Mouse (Mus musculus) liver, adult 2 months (tissue): ENCODE measurements around the gene Dgkg. TPM values are rescaled to one million over a fixed set of nuclear protein-coding genes. Genes with fewer than 3 reads are reported as not detected.

ENCODE experiments used
- DNase-seq: peaks from one replicate; pipeline ENCODE4 v3.0.0-alpha.2; 2011; ENCODE audit warnings: low read depth, low spot score; ENCODE audit errors: extremely low read depth
- H3K27ac ChIP-seq: fragments of 200-500 bp; replicated peaks from 2 replicates; pipeline ENCODE4 v1.5.1; 2012; ENCODE audit warnings: low read depth, mild to moderate bottlenecking, control low read depth, inconsistent platforms, low read length; ENCODE audit not compliant: insufficient read depth
- H3K27me3 ChIP-seq: fragments of 200-500 bp; 2 replicates; pipeline ENCODE4 v1.6.1; 2012; ENCODE audit warnings: mild to moderate bottlenecking, moderate library complexity, low read length, inconsistent platforms; ENCODE audit not compliant: control insufficient read depth, insufficient read depth
- H3K36me3 ChIP-seq: fragments of 200-500 bp; 2 replicates; pipeline ENCODE4 v1.6.1; 2012; ENCODE audit warnings: low read length, inconsistent platforms; ENCODE audit not compliant: control insufficient read depth, insufficient read depth
- H3K4me1 ChIP-seq: fragments of 200-500 bp; 2 replicates; pipeline ENCODE4 v1.6.1; 2011; ENCODE audit warnings: low read length; ENCODE audit not compliant: control insufficient read depth, insufficient read depth
- H3K4me3 ChIP-seq: fragments of 200-500 bp; 2 replicates; pipeline ENCODE4 v1.5.1; 2011; ENCODE audit warnings: low read depth, mild to moderate bottlenecking, control low read depth, low read length, moderate library complexity; ENCODE audit not compliant: insufficient read depth
- H3K79me2 ChIP-seq: fragments of 200-500 bp; 2 replicates; pipeline ENCODE4 v1.6.1; 2012; ENCODE audit warnings: inconsistent platforms, mild to moderate bottlenecking, low read length, moderate library complexity; ENCODE audit not compliant: control insufficient read depth, insufficient read depth
- H3K9ac ChIP-seq: fragments of 200-500 bp; 2 replicates; pipeline ENCODE4 v1.6.1; 2012; ENCODE audit warnings: low read depth, mild to moderate bottlenecking, control low read depth, inconsistent platforms, low read length
- CTCF ChIP-seq: fragments of 200-500 bp; IDR thresholded peaks from 2 replicates; pipeline ENCODE4 v1.5.1; 2011; ENCODE audit warnings: low read depth, low read length, control low read depth
- POLR2A ChIP-seq: fragments of 200-500 bp; IDR thresholded peaks from 2 replicates; pipeline ENCODE4 v1.6.1; 2011; ENCODE audit warnings: low read length, control low read depth; ENCODE audit not compliant: insufficient read depth; ENCODE audit errors: extremely low read depth
- WGBS: fragments of 180-500 bp; shearing (Covaris S2); methylation state at CpG from one replicate; pipeline ENCODE4 v1.1.7; 2018; 5-methylcytosine and 5-hydroxymethylcytosine counted together
- polyA plus RNA-seq: library from polyadenylated mRNA; depleted of rRNA; stranded (reverse); fragments of >200 nt; gene quantifications from 2 replicates; pipeline ENCODE4 v1.2.3, GENCODE M21; 2012; rRNA removed
- total RNA-seq: library from RNA; depleted of rRNA; stranded (reverse); fragments of >200 nt; gene quantifications from 2 replicates; pipeline ENCODE4 v1.2.3, GENCODE M21; 2014; rRNA removed

Gene Dgkg
- under 0.01 and 0.20 TPM in 2 replicates for total RNA-seq
- 0.02 TPM in 1 of 2 replicates, not detected in the other for polyA plus RNA-seq

GRCm38 (mm10) chr16:22656533-22657444 is at the start of gene Dgkg:
Gene Dgkg (minus strand): TSS chr16:22657221.
- DNase-seq, result no peak
- H3K4me3 ChIP-seq, result peak within 1 kb of the TSS; percentile 35; the same call in 1 of the 2 replicates
- peaks cover 6% of the 10 kb centered on the region; the same call in 1 of the 2 replicates for H3K27me3 ChIP-seq
- no peaks in the 10 kb centered on the region for H3K4me1 ChIP-seq
- TF ChIP-seq POLR2A, result no peak
- WGBS, result 3% methylated on average over 63 of the region's 63 CpGs
- H3K27ac ChIP-seq, result no peak within 1 kb of the TSS
- no peaks in the 10 kb centered on the region for H3K79me2 ChIP-seq
- no peak within 1 kb of the TSS for H3K9ac ChIP-seq
- no peaks in the 10 kb centered on the region for H3K36me3 ChIP-seq

GRCm38 (mm10) chr16:22704946-22705345 is 47.9 kb upstream of the Dgkg start:
- 54% methylated on average over 6 of the region's 6 CpGs for WGBS
- Histone ChIP-seq H3K36me3 (no peaks in the 10 kb centered on the region), H3K79me2 (no peaks in the 10 kb centered on the region), H3K4me1 (no peaks in the 10 kb centered on the region), H3K9ac (no peak overlapping the region), H3K4me3 (no peak overlapping the region), H3K27ac (no peak overlapping the region), H3K27me3 (no peaks in the 10 kb centered on the region)
- no peak for DNase-seq
- no peak for TF ChIP-seq CTCF
- TF ChIP-seq POLR2A, result no peak

GRCm38 (mm10) chr16:22704136-22704535 is 47.1 kb upstream of the Dgkg start:
- 86% methylated on average over 5 of the region's 5 CpGs for WGBS
- no peaks in the 10 kb centered on the region for H3K4me1 ChIP-seq
- H3K36me3 ChIP-seq, result no peaks in the 10 kb centered on the region
- H3K27ac ChIP-seq, result no peak overlapping the region
- no peaks in the 10 kb centered on the region for H3K27me3 ChIP-seq
- no peak overlapping the region for H3K9ac ChIP-seq
- TF ChIP-seq CTCF, result no peak
- TF ChIP-seq POLR2A, result no peak
- H3K79me2 ChIP-seq, result no peaks in the 10 kb centered on the region
- no peak for DNase-seq
- no peak overlapping the region for H3K4me3 ChIP-seq

GRCm38 (mm10) chr16:22698846-22699760 is 42.1 kb upstream of the Dgkg start:
- 66% methylated on average over 13 of the region's 13 CpGs for WGBS
- DNase-seq, result peak; percentile 87
- no peaks in the 10 kb centered on the region for H3K79me2 ChIP-seq
- peaks cover 4% of the 10 kb centered on the region for H3K4me1 ChIP-seq
- no peaks in the 10 kb centered on the region for H3K36me3 ChIP-seq
- H3K9ac ChIP-seq, result no peak overlapping the region
- H3K4me3 ChIP-seq, result no peak overlapping the region
- no peak for TF ChIP-seq POLR2A
- no peak for TF ChIP-seq CTCF
- no peaks in the 10 kb centered on the region for H3K27me3 ChIP-seq
- no peak overlapping the region for H3K27ac ChIP-seq

- Histone ChIP-seq H3K79me2 (no peaks in the 10 kb centered on the region), H3K4me3 (no peak overlapping the region), H3K9ac (no peak overlapping the region), H3K27ac (no peak overlapping the region), H3K27me3 (no peaks in the 10 kb centered on the region), H3K4me1 (peaks cover 4% of the 10 kb centered on the region), H3K36me3 (no peaks in the 10 kb centered on the region)
- 20% methylated on average over 8 of the region's 8 CpGs for WGBS
- DNase-seq, result peak; percentile 75
- TF ChIP-seq POLR2A (no peak), CTCF (no peak)
Observed at GRCm38 (mm10) chr16:22698101-22698500, 41.1 kb upstream of the Dgkg start.
